Mouse (Mus musculus) left cerebral cortex, postnatal 4 days (tissue): ENCODE results near the gene Megf8. TPM values are rescaled to one million over a fixed set of nuclear protein-coding genes. Genes with fewer than 3 reads are reported as not detected.
A peak's percentile ranks its signal among the peaks of the same experiment; 100 is the strongest.

ENCODE experiments used
- DNase-seq: peaks from one replicate; pipeline ENCODE4 v3.0.0-alpha.2; 2022
- intact Hi-C: fragments of 180-260 bp; cut with DNase I; formaldehyde crosslinking; loops from one replicate; pipeline ENCODE4 v1.15.1; 2025
- total RNA-seq, 2 experiments: library from RNA; stranded (reverse); gene quantifications; 2 replicates each; pipeline ENCODE4 v1.2.3; 2021

Megf8 gene
- total RNA-seq, 2 experiments from 2014 or later = 81.0 to 89.9 TPM

DNA sequence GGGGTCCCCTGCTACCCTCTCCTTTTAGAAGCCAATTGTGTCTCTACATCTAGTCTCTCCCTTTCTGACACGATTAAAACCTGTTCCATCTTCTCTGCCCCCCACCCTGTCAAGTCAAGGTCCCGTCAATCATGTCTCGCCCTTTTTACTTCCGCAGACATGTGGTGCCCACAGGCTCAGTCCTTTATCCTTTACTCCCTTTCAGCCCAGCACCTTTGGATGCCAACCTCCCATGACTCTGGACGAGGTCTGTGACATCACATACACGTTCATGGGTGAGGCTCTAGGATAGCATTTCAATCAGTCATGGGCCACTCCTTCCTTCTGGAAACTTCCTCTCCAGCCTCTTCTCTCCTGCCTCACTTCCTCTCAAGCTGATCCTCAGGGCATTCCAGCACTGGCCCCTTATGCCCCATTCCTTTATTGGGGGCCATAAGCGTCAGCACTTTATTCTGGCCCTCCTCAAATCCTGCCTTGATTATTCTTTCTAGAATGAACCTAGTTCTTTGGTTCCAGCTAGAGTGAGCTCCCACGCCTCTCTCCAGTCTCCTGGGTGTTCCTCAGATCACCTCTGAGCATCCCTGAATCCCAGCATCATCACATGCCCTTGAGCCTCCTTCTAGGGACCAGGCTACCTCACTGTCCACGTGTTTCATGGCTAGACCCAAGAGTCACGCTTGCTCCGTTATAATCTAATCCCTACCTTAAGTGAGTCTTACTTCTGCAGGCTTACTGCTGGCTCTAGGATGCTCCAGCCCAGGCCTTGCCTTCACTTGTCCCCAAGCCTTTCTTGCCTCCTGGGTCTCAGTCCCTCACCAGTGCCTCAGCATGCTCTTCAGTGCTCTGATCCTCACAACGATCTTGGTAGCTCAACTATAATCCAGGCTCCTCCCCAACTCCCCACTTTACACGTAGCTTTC, 61.5 kb downstream of the Megf8 start:
- intact Hi-C loops = no loop called here

DNA sequence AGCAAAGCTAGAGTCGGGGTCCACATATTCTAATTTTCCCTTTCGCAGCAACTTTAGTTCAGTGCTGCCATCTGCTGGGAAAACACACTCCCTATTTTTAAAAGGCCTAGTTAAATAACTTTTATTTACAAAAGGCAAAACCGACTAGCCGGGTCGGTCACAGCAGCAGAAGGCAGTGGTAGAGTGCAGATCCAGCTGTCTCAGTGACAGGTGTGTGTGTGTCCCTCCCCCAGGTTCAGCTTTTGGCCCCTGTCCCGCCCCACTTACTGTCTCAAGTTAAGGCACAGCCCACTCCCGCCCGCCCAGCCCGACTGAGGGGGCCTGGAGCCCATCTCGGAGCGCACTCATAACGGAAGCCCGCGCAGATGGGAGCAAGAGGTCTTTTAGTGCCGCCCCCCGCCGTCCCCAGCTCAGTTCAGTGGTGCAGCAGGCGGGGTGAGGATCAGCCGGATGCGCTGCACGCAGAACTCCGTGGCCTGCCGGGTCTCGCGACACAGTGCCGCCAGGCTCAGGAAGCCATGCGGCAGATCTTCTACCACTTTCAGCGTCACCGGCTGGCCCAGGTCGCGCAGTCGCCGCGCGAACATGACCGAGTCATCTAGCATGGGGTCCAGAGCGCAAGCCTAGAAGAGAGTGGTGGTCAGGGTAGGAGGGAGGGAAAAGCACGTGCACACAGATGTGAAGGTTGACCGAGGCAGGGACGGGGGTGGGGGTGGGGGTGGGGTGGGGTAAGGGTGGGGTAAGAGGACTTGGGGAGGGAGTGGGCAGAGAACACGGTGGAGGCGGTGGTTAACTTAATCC, 62.8 kb downstream of the Megf8 start:
- DNase-seq = peak; percentile 50

More for the DNA sequence above, 61.5 kb downstream of the Megf8 start:
- DNase-seq = no peak

DNA sequence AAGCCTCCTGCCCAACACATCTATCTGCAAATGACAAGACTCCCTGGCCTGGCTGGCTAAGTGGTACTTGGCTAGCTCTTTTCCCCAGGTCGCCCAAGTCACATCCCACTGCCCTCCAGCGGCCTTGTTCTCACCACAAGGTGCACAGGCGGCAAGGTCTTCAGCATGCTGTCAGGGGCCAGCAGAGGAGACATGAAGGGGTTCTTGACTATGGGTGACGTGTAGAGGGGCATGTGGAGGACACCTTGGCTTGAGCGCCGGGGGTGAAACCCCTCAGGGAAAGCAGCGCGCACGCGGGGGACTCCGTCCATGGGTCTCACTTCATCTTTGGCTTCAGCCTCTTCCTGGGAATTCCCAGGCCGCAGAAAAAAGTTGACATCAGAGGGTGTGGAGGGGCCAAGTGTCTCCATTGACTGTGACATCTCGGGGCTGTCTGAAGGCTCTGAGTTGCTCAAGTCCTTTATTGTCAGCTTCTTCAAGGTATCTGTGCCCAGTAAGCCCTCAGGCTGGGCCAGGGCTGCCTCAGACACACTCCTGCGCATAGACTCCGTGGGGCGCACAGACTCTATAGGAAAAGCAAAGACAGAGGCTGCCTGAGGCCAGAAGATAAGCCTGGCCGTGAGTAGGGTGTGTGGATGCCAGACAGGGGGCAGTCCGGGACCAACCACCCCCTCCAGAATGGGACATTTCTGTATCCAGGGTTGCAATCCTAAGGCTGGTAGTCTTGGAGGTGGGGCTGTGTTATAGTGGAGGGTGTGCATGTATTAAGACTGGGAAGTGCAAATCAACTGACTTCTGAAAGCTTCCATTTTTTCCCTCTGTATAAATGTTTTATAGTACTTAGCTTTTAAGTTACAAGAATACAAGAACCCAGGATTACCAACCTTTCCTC, 63.7 kb downstream of the Megf8 start:
- intact Hi-C loops = no loop called here

More for the DNA sequence above, 62.8 kb downstream of the Megf8 start:
- intact Hi-C loops = no loop called here

DNA sequence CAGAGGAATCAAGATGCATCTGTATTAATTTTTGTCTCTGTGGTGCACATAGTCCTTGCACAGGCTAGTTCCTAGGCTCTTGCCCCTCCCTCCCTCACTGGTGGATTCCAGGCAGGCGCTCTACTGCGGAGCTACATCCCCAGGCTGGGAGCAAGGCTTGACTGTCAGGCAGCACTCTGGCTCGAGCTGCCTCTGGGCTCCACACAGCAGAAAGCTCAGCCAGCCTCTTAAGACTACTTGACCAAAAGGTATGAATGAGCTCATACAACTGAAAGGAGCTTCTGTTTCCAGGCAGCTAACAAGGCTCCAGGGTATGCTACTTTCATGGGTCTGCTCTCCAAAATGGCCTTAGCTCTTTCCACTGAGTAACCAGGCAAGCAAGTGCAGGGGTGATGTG, 64.3 kb downstream of the Megf8 start:
- no peak for DNase-seq
- intact Hi-C loops = no loop called here

More for the DNA sequence above, 63.7 kb downstream of the Megf8 start:
- no peak for DNase-seq

DNA sequence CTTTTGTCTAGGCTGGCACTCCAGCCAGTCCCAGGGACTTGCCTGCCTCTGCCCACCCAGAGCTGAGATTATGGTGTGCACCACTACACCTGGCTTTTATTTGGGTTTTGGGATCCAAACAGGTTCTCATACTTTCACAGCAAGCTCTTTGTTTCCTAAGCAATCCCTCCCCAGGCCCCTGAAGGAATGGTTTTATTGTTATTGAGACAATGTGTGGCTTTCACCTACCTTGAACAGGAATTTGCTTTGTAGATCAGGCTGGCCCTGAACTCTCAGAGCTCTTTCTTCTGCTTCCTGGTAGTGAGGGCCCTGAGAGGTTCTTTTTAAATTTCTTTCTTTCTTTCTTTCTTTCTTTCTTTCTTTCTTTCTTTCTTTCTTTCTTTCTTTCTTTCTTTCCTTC, 65.6 kb downstream of the Megf8 start:
- no peak for DNase-seq
- intact Hi-C loops = no loop called here

DNA sequence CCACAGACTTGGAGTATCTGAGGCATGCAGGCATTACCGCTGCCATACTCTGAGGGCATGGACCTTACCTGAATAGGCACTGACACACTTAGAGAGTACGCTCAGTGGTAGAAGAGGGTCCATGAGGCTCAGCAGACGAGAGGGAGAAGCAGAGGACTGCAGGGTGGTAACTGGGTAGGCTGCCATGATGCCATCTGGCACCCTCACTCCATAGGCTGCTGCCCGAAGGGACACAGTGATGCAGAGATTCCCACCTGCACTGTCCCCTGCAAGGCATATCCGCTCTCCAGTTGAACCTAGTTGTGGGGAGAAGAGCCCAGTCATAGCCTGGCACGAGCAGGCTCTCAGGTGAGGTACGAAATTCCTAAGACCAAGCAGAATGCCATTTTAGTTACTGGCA, 66.4 kb downstream of the Megf8 start:
- intact Hi-C loops = no loop called here
- no peak for DNase-seq

DNA sequence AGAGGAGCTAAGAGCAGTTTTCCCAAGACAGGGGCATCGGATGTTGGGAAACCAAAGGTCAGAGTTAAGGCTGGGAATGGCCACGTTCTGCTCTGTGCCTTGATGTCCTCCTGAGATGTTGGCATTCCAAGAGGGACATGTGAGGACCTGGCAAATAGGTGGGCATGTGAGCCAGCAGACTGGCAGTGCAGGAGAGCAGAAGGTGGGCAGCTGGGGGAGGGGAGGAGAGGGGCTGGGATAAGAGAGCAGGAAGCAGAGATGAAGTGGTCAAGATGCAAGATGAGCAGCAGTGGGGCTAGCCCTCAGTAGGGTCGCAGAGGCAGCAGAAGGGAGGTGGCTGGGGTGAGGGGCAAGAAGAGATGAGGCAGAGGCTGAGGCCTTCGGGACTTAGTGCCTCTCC, 66.9 kb downstream of the Megf8 start:
- no peak for DNase-seq
- intact Hi-C loops = no loop called here

DNA sequence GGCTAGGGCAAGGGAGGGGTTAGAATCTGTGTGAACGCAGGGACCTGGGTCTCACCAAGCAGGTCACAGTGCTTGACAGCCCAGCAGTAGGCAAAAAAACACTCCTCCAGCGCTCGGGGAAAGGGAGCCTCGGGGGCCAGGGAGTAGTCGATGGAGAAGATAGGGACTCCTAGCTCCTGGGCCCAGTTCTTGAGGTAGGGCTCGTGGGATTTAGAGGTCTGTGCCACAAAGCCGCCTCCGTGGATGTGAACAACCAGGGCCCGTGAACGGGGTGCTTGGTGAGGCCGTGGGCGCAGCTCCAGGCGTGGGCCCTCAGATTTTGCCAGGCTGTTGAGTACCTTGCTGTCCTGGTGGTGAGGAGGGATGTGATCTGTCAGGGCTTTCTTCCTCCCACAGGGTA, 67.4 kb downstream of the Megf8 start:
- intact Hi-C loops = no loop called here
- DNase-seq = no peak

DNA sequence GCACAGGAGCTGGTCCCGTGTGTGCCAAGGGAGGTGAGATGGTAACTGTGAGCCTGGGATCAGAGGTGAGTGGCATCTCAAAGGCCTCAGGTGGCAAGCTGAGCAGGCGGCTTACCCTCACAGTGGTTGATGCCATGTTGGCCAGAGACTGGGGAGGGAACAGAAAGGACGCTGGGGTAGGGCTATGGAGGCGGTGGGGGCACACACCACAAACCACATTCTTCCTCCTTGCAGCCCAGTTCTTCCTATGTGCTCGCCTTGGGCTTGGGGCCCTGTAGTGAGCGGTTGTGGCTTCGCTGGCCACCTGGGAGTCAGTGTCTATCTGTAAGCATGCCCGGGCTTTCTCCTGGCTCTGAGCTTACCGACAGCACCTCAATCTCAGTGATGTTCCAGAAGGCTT, 67.9 kb downstream of the Megf8 start:
- DNase-seq = no peak
- intact Hi-C loops = no loop called here

DNA sequence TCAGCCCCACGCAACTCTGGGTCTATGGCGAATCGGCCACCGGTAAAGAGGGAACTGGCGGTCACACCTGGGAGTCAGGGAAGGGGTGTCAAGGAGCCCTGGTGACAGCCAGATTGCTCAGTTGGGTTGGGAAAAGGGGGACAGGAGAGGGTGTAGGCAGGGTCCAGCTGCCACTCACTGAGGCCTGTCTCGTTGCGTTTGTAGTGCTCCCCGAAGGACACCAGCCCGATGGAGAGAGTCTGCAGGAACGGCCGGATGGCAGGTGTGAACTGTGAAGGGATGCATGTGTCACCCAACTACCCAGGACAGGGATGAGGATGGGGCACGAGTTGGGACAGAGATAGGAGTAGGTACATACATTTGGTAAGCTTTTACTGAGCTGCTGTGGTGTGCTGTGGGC, 68.3 kb downstream of the Megf8 start:
- DNase-seq = no peak
- intact Hi-C loops = no loop called here

DNA sequence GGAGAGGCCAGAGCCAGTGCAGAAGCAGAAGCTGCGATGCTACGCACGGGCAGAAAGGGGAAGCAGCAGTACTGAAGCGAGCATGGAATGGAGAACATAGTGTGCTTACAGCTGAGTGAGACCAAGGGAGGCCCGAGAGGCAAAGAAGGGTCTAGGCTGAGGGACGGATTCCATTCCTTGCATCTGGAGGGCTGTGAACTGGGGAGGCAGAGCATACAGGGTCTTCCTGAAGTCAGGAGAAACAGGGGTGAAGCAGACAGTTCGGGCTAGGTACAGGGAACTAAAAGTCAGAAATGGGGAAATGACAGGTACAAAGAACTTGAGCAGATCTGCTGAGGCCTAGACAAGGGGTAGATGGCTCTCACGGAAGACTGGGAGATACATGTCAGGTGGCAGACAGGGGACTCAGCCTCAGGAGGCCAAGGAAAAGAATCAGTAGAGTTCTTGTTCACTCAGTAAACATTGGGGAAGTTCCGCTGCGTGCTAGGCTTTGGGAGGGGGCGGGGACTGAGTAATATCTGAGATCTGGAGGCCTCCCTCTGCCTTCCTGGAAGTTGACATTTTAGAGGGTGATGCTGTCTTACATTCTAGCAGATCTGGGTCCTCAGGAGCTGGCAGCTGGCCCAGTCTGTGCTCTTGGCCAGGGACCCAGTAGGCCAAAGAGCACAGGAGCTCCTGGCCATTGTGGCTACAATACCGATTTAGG, 69.0 kb downstream of the Megf8 start:
- peak; percentile 74 for DNase-seq
- intact Hi-C loops = no loop called here

DNA sequence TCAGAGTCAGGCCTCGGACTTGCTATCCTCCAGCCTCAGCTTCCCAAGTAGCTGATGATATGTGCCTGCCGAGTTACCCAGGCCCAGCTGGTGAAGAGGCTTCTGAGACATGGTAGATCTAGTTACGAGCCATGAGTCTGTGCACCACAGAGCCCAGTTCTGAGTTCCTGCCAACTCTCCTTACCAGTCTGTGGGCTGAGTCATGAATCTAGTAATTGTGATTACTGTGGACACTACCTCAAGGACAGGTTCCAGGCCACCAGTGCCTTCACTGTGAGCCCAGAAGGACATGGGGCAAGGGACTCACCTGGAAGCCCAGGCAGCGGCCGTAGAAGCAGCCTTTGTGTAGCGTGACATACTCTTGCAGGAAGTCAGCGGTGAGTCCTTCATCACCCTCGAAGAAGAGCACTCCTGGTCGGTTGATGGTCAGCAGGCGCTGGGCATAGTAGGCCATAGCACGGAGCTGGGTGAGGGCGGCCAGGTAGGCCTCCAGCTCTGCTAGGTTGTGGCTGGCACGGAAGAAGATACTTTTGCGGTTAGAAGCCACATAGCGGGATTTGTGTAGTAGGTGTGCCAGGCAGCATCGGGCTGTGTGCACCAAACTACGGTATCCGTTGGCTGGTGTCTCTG, 71.0 kb downstream of the Megf8 start:
- DNase-seq = no peak
- intact Hi-C loops = no loop called here

DNA sequence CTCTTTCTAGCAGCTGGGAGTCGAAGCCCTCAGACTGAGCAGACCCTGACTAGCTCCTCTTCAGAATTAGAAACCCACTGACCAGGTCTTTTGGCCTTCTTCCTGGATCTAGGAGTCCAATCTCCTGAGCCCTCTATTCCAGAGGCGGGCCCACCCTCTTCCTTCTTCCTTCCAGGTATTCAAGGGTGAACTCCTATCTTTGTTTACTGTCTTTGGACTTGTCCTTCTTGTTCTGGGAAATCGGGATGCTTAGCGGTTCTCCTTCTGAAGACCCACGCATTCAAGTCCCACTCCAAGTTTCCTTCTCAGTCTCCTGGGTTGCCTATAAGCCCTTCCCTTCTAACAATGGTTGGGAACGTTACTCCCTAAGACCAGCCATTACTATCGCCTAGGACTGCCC, 72.0 kb downstream of the Megf8 start:
- no peak for DNase-seq
- intact Hi-C loops = no loop called here

DNA sequence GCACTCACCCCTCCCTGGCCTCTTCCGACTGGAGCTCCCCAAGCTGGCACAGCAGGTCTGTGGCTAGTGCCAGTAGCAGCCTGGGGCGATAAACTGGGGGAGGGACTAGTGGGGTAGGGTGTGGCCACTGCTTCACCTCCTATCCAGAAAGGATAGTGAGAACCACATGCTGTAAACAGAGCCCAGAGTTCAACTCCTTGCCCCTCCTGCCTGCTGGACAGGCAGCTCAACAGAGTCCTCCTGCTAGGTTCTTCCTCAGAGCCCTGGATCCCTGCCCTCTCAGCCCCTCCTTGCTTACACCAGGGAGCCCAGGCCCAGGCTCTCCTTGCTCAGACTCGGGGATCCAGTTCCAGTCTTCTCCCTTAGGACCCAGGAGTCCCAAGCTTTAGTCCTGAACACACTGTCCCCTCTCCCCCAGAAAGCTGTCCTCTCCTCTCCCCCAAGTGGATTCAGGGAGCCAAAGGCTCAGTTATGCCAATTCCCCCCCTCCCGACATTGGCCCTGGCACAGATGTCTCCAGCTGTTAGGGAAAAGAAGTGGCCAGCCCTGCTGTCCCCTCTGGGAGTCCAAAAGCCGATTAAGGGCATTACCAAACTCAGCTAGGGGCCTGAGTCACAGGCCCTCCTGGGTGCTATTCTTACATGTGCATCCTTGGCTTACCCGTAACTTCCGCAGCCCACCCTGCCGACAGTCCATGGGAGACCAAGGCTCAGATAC, 73.2 kb downstream of the Megf8 start:
- intact Hi-C loops = no loop called here
- DNase-seq = peak; percentile 42

DNA sequence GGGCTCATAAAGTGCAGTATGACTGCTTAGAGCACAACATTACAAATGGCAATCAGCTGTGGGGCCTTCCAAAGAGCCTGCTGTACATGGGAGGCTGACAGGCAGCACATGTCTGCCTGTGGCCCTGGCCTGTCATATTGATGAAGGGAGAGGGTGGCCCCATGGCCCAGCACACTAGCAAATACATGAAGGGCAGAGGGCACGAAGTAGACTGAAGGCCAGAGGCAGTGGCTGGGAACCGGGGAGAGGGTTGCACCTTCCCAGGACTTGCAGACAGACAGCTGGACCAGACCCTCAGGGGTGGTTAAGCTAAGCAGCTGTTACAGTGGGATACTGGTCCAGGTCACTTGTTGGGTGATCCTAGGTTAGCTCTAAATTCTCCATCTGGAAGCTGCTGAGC, 74.0 kb downstream of the Megf8 start:
- intact Hi-C loops = no loop called here
- DNase-seq = no peak

DNA sequence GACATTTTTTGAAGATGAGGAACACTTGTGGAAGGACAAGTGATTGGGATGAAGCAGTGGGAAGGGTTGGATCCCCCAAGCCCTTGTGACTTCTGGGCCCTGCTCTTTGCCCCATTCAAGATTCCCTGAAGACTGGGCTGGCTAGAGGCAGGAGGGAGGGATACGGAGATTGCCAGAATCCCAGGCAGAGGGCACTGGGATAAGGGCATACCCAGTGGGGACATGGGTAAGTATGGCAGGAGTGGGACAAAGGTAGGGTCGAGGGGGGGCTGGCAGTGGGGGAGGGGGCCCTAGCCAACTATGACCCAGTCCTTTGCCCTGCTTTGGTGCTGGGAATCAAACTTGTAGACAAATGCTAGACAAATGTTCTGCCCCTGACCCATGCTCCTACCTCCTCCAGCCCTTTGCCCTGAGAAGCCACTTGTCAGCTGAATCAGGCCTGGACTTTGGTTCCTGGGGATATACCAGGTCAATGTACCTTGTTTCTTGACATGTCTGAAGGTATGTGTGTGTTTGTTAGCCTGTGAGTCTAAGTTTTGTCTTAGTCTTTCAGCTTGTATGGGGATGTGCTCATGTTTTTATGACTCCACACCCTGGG, 75.0 kb downstream of the Megf8 start:
- no peak for DNase-seq
- intact Hi-C loops = no loop called here

DNA sequence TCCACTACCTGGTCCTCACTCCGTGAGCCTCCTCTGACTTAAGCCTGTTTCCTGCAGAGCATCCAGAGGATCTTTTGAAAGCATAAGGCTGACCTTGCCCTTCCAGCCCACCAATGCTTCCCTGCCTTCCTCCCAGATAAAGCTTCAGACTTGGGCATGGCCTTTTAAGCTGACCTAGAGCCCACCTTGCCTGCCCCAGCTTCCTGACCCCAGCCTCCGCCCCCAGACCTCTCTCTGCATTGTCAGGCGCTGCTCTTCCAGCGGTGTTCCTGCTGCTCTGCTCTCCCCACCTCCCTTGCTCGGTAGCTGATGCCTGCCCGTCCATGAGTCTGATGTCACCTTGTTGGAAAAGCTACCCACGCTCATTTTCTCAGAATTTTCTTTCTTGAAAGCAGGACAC, 75.9 kb downstream of the Megf8 start:
- no peak for DNase-seq
- intact Hi-C loops = no loop called here

DNA sequence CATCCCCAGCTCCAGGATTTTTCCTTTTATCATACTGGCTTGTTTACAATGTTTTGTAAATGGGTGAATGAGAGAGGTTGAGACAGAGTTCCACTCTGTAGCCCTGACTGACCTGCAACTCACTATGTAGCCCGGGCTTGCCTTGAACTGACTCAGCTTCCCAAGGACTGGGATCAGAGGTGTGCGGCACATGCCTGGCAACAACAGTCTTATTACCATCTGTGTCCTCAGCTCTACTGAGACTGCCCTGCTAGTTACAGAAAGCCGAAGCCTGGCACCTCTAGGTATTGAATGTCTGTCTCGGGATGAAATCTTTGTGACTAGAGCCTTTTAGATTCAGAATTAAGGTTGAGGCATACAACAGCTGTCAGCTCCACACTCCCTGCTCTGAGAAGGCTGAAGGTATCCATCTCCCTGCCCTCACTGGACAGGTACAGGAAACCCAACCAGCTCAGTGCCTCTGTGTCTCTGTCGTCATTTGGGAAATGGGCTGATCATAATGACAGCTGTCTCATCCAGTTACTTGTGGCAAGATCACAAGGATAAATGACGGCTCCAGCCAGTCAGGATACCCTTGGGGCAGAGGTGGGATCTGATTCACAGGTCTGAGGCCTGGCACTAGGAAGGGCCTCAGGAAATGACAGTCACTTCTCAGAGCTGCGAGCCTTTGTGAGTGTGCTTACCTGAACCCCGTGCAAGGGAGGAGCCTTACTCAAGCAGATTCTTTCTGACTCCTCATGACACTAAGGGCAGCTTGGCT, 76.7 kb downstream of the Megf8 start:
- DNase-seq = no peak
- intact Hi-C loops = no loop called here
